Mouse (Mus musculus) retina, embryonic 14.5 days (tissue): Measurements from ENCODE around the gene Tm4sf19.
A peak's percentile ranks its signal among the peaks of the same experiment; 100 is the strongest.

Source experiments
- DNase-seq: peaks from one replicate; pipeline ENCODE4 v3.0.0-alpha.2; 2015; ENCODE audit warnings: low spot score

The Tm4sf19 gene

GRCm38 (mm10) chr16:32400267-32400666 lies at the start of gene Tm4sf19:
TSS of gene Tm4sf19 (plus strand) at chr16:32400506.
- no peak for DNase-seq

GRCm38 (mm10) chr16:32350776-32351175 lies 49.5 kb upstream of the Tm4sf19 start:
- no peak for DNase-seq

GRCm38 (mm10) chr16:32363530-32363929 lies 36.8 kb upstream of the Tm4sf19 start:
- no peak for DNase-seq

GRCm38 (mm10) chr16:32371351-32371750 lies 29.0 kb upstream of the Tm4sf19 start:
- DNase-seq, result peak; percentile 39

DNA sequence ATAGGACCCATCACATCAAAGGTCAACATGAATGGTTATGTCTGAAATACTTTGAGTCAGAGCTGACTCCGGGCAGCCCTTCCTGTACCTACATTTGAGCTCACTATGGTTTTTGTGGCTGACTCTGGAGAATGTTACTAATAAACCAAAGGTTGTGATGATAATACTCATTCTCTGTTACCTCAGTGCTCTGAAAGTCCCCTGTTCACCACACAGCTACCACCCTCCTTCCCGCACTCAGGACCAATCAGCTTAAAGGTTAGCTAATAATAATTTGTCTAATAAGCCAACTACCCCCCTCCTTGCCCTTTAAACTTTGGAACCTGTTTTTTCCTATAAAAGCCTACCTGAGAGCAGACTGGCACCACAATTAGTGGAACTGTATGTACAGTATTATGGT lies 20.7 kb upstream of the Tm4sf19 start:
- DNase-seq, result no peak

DNA sequence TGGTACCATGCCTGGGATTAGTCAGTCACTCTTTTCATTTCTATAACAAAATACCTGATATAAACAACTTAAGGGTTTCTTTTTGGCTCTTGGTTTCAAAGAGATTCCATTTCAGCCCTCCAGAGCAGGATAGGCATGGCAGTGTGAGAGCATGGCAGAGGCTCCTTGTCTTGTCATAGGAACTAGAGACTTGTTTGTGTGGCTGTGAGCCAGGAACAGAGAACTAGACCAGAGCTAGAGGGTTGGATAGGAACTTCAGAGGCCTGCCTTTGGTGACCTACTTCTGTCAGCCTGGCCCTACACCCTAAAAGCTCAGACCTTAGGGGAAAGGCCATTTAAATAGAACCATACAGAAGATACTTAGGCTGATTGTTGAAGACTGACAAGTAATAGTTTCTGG lies 17.4 kb upstream of the Tm4sf19 start:
- no peak for DNase-seq

GRCm38 (mm10) chr16:32384885-32385284 lies 15.4 kb upstream of the Tm4sf19 start:
- no peak for DNase-seq

GRCm38 (mm10) chr16:32386826-32387225 lies 13.5 kb upstream of the Tm4sf19 start:
- DNase-seq, result no peak

GRCm38 (mm10) chr16:32389049-32389448 lies 11.3 kb upstream of the Tm4sf19 start:
- DNase-seq, result no peak

DNA sequence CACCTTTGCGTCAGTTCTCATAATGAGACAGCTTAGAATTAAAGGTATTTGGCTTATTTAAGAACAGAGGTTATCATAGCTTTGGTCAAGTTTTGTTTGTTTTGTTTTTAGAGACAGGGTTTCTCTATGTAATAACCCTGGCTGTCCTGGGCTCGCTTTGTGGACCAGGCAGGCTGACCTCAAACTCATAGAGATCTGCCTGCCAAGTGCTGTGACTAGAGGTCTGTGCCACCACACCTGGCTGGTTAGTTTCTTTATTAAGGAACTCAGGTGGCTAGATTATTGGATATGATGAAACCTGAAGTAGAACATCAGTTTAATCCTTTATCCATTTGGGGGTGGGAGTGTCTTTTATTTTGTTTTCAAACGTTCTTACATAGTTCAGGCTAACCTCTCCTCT lies 10.5 kb upstream of the Tm4sf19 start:
- DNase-seq, result no peak

- DNase-seq, result no peak
Observed at GRCm38 (mm10) chr16:32390882-32391281, 9.4 kb upstream of the Tm4sf19 start.

DNA sequence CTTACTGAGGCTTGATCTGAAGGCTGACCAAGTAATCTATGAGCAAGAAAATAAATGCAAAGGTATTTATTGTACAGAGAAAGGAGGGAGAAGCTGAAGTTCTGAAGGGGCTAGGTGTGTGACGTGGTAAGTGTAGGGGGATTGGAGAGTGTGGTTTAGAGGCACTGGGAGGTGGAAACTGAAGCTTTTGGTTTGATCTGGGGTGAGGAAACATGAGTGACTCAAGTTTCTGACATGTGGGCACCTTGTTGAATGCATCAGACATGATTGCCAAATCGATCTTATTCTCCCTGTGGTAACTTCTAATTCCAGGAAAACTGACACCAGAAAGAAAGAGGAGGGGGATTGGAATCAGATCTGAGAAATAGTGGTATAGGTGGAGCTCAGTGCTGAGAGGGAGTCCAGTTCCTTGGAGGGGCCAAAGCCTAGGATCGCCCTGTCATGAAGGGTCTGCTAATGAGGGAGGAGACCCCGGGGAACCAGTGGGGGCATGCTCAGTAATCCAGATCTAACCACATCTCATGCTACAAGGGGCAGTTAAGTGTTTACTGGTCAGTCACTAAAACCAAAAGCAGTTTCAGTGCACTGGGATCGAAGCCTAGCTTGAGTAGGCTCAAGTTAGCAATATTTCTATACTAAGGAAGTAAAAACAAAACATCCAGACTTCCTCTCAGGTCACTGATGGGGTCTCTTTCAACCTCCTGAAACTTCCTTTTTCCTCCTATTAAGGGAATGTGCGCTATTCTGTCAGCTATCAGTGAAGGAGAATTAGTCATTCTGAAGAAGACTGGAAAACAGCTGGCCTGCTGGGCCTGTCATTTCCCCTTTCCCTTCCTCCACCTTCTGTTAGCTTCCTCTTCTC lies 4.4 kb upstream of the Tm4sf19 start:
- no peak for DNase-seq

DNA sequence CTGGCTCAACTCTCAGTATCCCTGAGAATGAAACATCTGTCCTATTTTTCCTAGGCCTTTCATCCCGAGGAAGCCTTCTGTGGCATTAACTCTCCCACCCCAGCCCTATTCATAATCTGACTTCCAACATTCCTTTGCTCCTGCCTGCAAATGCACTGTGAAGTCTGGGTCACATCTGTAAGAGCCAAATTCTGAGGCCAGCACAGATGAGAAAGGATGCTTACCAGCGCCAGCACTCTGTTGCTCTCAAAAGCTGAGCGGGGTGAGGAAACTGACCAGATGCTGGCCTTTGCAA lies 3.8 kb upstream of the Tm4sf19 start:
- DNase-seq, result no peak

- DNase-seq, result no peak
Observed at GRCm38 (mm10) chr16:32398206-32398605, 2.1 kb upstream of the Tm4sf19 start.

DNA sequence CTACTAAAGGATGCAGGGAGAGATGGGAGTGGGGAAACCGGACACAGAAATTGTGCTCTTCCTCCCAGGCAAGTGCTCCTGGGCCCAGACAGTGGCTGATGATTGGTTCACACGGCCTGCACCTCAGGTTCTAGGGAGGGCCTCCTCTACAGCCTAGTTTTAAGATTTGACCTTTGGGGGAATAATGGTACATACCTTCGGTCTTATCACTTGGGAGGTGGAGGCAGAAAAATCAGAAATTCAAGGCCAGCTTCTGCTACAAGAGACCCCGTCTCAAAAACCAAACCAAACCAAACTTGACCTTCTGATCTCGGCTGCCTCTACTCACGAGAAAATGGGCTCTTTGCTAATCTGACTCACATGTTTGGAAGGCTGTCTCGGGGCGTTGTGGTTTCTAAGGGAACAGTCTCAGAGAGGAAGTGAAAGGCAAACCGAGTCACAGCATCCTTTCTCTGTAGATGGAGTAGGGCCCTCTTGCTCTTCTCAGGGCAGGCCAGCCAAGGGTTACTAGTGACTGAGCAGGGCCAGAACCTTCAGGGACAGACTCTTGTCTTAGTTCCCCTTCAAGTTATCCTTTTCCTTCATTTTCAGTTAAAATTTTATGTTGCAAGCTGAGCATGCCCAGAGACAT lies 1.1 kb downstream of the Tm4sf19 start:
- DNase-seq, result no peak

GRCm38 (mm10) chr16:32402818-32403217 lies 2.5 kb downstream of the Tm4sf19 start:
- no peak for DNase-seq

- DNase-seq, result no peak
Observed at GRCm38 (mm10) chr16:32405716-32406115, 5.4 kb downstream of the Tm4sf19 start.

- DNase-seq, result no peak
Observed at GRCm38 (mm10) chr16:32406671-32407070, 6.4 kb downstream of the Tm4sf19 start.

DNA sequence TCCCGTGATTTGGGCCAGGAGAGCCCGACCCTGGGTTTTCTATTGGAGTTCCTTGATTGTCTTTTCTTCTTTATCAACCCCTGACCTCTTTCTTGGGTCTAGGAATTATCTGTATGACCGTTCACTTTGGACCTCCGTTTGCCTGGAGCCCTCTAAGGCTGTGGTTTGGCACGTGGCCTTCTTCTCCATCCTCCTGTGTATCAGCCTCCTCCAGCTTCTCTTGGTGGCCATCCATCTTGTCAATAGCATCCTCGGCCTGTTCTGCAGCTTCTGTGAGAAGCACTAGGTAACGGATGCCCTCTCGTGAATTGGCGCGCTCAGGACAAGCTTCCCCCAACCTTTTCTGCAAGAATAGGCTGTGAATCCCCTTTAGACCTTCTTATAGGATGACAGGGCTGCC lies 7.4 kb downstream of the Tm4sf19 start:
- no peak for DNase-seq

DNA sequence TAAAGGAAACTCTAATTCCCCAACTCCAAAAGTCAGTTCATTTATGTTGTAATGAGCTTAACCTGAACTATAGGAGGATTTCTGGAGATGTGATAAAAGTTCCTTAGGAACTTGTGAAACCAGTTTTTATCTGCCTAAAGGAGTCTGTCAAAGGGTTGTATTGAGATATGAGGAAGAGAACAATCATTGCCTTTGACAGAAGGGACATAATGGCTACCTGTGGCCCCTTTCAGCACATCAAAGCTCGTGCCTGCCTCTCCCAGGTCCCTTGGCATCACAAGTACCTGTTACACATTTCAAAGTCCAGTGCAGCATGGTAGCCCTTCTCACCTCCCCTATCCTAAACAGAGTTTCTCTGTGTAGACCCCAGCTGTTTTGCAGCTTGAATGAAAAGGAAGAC lies 17.2 kb downstream of the Tm4sf19 start:
- no peak for DNase-seq

GRCm38 (mm10) chr16:32419517-32420483 lies 19.5 kb downstream of the Tm4sf19 start, which contains the start of gene Tctex1d2:
TSS of gene Tctex1d2 (plus strand) at chr16:32419702.
- peak; percentile 96 for DNase-seq

- no peak for DNase-seq
Observed at GRCm38 (mm10) chr16:32427506-32427905, 27.2 kb downstream of the Tm4sf19 start.
